Mouse (Mus musculus): ENCODE results near the gene Mvb12b. TPM values are rescaled to one million over a fixed set of nuclear protein-coding genes. Genes with fewer than 3 reads are reported as not detected.
A peak's percentile ranks its signal among the peaks of the same experiment; 100 is the strongest.

The Mvb12b gene
- polyA plus RNA-seq (2015; fragmentation: Nextera tagmentation; extraction: Ambion mirVana) = 78.1 and 84.2 TPM in 2 replicates

- peak within 1 kb of the TSS; percentile 98 for H3K9ac ChIP-seq (replicated peaks; ENCODE audit: low read depth, low read length)
- WGBS = under 1% methylated on average over 45 of the region's 67 CpGs
- H3K9me3 ChIP-seq (ENCODE audit: control insufficient read depth, low read length) = no peaks in the 10 kb centered on the region
- H3K4me3 ChIP-seq (replicated peaks; ENCODE audit: low read length) = peak within 1 kb of the TSS; percentile 72
- H3K4me2 ChIP-seq (ENCODE audit: low read length) = peak within 1 kb of the TSS; percentile 90
- no peaks in the 10 kb centered on the region for H3K27me3 ChIP-seq (replicated peaks; ENCODE audit: control insufficient read depth, insufficient read depth, low read length)
- ATAC-seq = peak; percentile 67
- H3K27ac ChIP-seq (ENCODE audit: low read length) = peak within 1 kb of the TSS; percentile 92
- no peaks in the 10 kb centered on the region for H3K36me3 ChIP-seq (ENCODE audit: control insufficient read depth, insufficient read depth)
- peaks cover 34% of the 10 kb centered on the region for H3K4me1 ChIP-seq (replicated peaks; ENCODE audit: control insufficient read depth, insufficient read depth, low read length)
These were observed at the start of gene Mvb12b for GRCm38 (mm10) chr2:33887328-33888099. TSS of gene Mvb12b (minus strand) at chr2:33887946.

GRCm38 (mm10) chr2:33935756-33936155, 48.0 kb upstream of the Mvb12b start:
- Histone ChIP-seq H3K4me2 (ENCODE audit: low read length) (no peak overlapping the region), H3K27ac (ENCODE audit: low read length) (peak overlapping the region; percentile 9), H3K4me3 (replicated peaks; ENCODE audit: low read length) (no peak overlapping the region), H3K27me3 (replicated peaks; ENCODE audit: control insufficient read depth, insufficient read depth, low read length) (no peaks in the 10 kb centered on the region), H3K4me1 (replicated peaks; ENCODE audit: control insufficient read depth, insufficient read depth, low read length) (0 out of 2 replicates have a peak, but pooled peaks cover 2% of the 10 kb centered on the region), H3K36me3 (ENCODE audit: control insufficient read depth, insufficient read depth) (no peaks in the 10 kb centered on the region), H3K9ac (replicated peaks; ENCODE audit: low read depth, low read length) (no peak overlapping the region), H3K9me3 (ENCODE audit: control insufficient read depth, low read length) (no peaks in the 10 kb centered on the region)
- 14% methylated on average over 9 of the region's 9 CpGs for whole genome bisulfite sequencing
- peak; percentile 69; the same call in 1 of the 2 replicates for ATAC-seq

GRCm38 (mm10) chr2:33933606-33934510, 46.1 kb upstream of the Mvb12b start:
- Histone ChIP-seq H3K27me3 (replicated peaks; ENCODE audit: control insufficient read depth, insufficient read depth, low read length) (no peaks in the 10 kb centered on the region), H3K9ac (replicated peaks; ENCODE audit: low read depth, low read length) (no peak overlapping the region), H3K27ac (ENCODE audit: low read length) (no peak overlapping the region), H3K9me3 (ENCODE audit: control insufficient read depth, low read length) (no peaks in the 10 kb centered on the region), H3K4me3 (replicated peaks; ENCODE audit: low read length) (no peak overlapping the region), H3K4me2 (ENCODE audit: low read length) (no peak overlapping the region), H3K4me1 (replicated peaks; ENCODE audit: control insufficient read depth, insufficient read depth, low read length) (0 out of 2 replicates have a peak, but pooled peaks cover 2% of the 10 kb centered on the region), H3K36me3 (ENCODE audit: control insufficient read depth, insufficient read depth) (no peaks in the 10 kb centered on the region)
- WGBS = 65% methylated on average over 10 of the region's 10 CpGs
- ATAC-seq = peak; percentile 67; the same call in 1 of the 2 replicates

- Histone ChIP-seq H3K9me3 (ENCODE audit: control insufficient read depth, low read length) (no peaks in the 10 kb centered on the region), H3K4me3 (replicated peaks; ENCODE audit: low read length) (no peak overlapping the region), H3K4me2 (ENCODE audit: low read length) (no peak overlapping the region), H3K27ac (ENCODE audit: low read length) (no peak overlapping the region), H3K4me1 (replicated peaks; ENCODE audit: control insufficient read depth, insufficient read depth, low read length) (no peaks in the 10 kb centered on the region), H3K9ac (replicated peaks; ENCODE audit: low read depth, low read length) (no peak overlapping the region), H3K36me3 (ENCODE audit: control insufficient read depth, insufficient read depth) (no peaks in the 10 kb centered on the region), H3K27me3 (replicated peaks; ENCODE audit: control insufficient read depth, insufficient read depth, low read length) (no peaks in the 10 kb centered on the region)
- 83% methylated on average over 5 of the region's 5 CpGs for WGBS
- ATAC-seq = no peak
These were observed 43.4 kb upstream of the Mvb12b start for GRCm38 (mm10) chr2:33931161-33931560.

- Histone ChIP-seq H3K4me3 (replicated peaks; ENCODE audit: low read length) (no peak overlapping the region), H3K9ac (replicated peaks; ENCODE audit: low read depth, low read length) (no peak overlapping the region), H3K4me2 (ENCODE audit: low read length) (no peak overlapping the region), H3K9me3 (ENCODE audit: control insufficient read depth, low read length) (no peaks in the 10 kb centered on the region), H3K27me3 (replicated peaks; ENCODE audit: control insufficient read depth, insufficient read depth, low read length) (0 out of 2 replicates have a peak, but pooled peaks cover 2% of the 10 kb centered on the region), H3K4me1 (replicated peaks; ENCODE audit: control insufficient read depth, insufficient read depth, low read length) (peaks cover 4% of the 10 kb centered on the region; the same call in 1 of the 2 replicates), H3K36me3 (ENCODE audit: control insufficient read depth, insufficient read depth) (no peaks in the 10 kb centered on the region), H3K27ac (ENCODE audit: low read length) (no peak overlapping the region)
- no peak for ATAC-seq
- WGBS = 65% methylated on average over 5 of the region's 5 CpGs
These were observed 37.5 kb upstream of the Mvb12b start for GRCm38 (mm10) chr2:33925288-33925687.

GRCm38 (mm10) chr2:33923482-33923881, 35.7 kb upstream of the Mvb12b start:
- H3K9ac ChIP-seq (replicated peaks; ENCODE audit: low read depth, low read length) = no peak overlapping the region
- H3K9me3 ChIP-seq (ENCODE audit: control insufficient read depth, low read length) = no peaks in the 10 kb centered on the region
- H3K4me2 ChIP-seq (ENCODE audit: low read length) = no peak overlapping the region
- H3K27ac ChIP-seq (ENCODE audit: low read length) = no peak overlapping the region
- no peaks in the 10 kb centered on the region for H3K36me3 ChIP-seq (ENCODE audit: control insufficient read depth, insufficient read depth)
- ATAC-seq = no peak
- H3K4me1 ChIP-seq (replicated peaks; ENCODE audit: control insufficient read depth, insufficient read depth, low read length) = peaks cover 4% of the 10 kb centered on the region; the same call in 1 of the 2 replicates
- WGBS = 79% methylated on average over 5 of the region's 5 CpGs
- no peak overlapping the region for H3K4me3 ChIP-seq (replicated peaks; ENCODE audit: low read length)
- 0 out of 2 replicates have a peak, but pooled peaks cover 4% of the 10 kb centered on the region for H3K27me3 ChIP-seq (replicated peaks; ENCODE audit: control insufficient read depth, insufficient read depth, low read length)

- WGBS = 74% methylated on average over 2 of the region's 2 CpGs
- Histone ChIP-seq H3K4me1 (replicated peaks; ENCODE audit: control insufficient read depth, insufficient read depth, low read length) (peaks cover 4% of the 10 kb centered on the region; the same call in 1 of the 2 replicates), H3K27ac (ENCODE audit: low read length) (no peak overlapping the region), H3K4me3 (replicated peaks; ENCODE audit: low read length) (no peak overlapping the region), H3K4me2 (ENCODE audit: low read length) (no peak overlapping the region), H3K27me3 (replicated peaks; ENCODE audit: control insufficient read depth, insufficient read depth, low read length) (0 out of 2 replicates have a peak, but pooled peaks cover 4% of the 10 kb centered on the region), H3K36me3 (ENCODE audit: control insufficient read depth, insufficient read depth) (no peaks in the 10 kb centered on the region), H3K9ac (replicated peaks; ENCODE audit: low read depth, low read length) (no peak overlapping the region), H3K9me3 (ENCODE audit: control insufficient read depth, low read length) (no peaks in the 10 kb centered on the region)
- no peak for ATAC-seq
These were observed 34.7 kb upstream of the Mvb12b start for GRCm38 (mm10) chr2:33922466-33922865.

GRCm38 (mm10) chr2:33919934-33920615, 32.3 kb upstream of the Mvb12b start:
- 25% methylated on average over 22 of the region's 22 CpGs for WGBS
- Histone ChIP-seq H3K9me3 (ENCODE audit: control insufficient read depth, low read length) (no peaks in the 10 kb centered on the region), H3K36me3 (ENCODE audit: control insufficient read depth, insufficient read depth) (no peaks in the 10 kb centered on the region), H3K9ac (replicated peaks; ENCODE audit: low read depth, low read length) (0 out of 2 replicates have a peak overlapping the region, but pooled peaks have one; percentile 19), H3K27ac (ENCODE audit: low read length) (no peak overlapping the region), H3K4me3 (replicated peaks; ENCODE audit: low read length) (no peak overlapping the region), H3K4me1 (replicated peaks; ENCODE audit: control insufficient read depth, insufficient read depth, low read length) (peaks cover 6% of the 10 kb centered on the region; the same call in 1 of the 2 replicates), H3K4me2 (ENCODE audit: low read length) (no peak overlapping the region), H3K27me3 (replicated peaks; ENCODE audit: control insufficient read depth, insufficient read depth, low read length) (0 out of 2 replicates have a peak, but pooled peaks cover 4% of the 10 kb centered on the region)
- ATAC-seq = no peak
